Mouse (Mus musculus) hindbrain, embryonic 12.5 days (tissue): Measurements from ENCODE around the gene 4933407L21Rik. TPM values are rescaled to one million over a fixed set of nuclear protein-coding genes. Genes with fewer than 3 reads are reported as not detected.

Experiments
- ATAC-seq: fragments of 200-750 bp; cut with Nextera tagmentation; 2 replicates; pipeline ENCODE4 v1.8.0; 2017; ENCODE audit warnings: moderate TSS enrichment; ENCODE audit not compliant: low FRiP score
- H3K27ac ChIP-seq: fragments of 300-500 bp; sonication (generic); 2 replicates; pipeline ENCODE4 v1.5.1; 2016; ENCODE audit warnings: mild to moderate bottlenecking
- H3K27me3 ChIP-seq: fragments of 300-500 bp; sonication (generic); 2 replicates; pipeline ENCODE4 v1.6.1; 2016; ENCODE audit warnings: mild to moderate bottlenecking
- H3K36me3 ChIP-seq: fragments of 300-500 bp; sonication (generic); 2 replicates; pipeline ENCODE4 v1.6.1; 2016; ENCODE audit warnings: mild to moderate bottlenecking
- H3K4me1 ChIP-seq: fragments of 300-500 bp; sonication (generic); 2 replicates; pipeline ENCODE4 v1.6.1; 2016
- H3K4me2 ChIP-seq: fragments of 300-500 bp; sonication (generic); replicated peaks from 2 replicates; pipeline ENCODE4 v1.6.1; 2016; ENCODE audit warnings: mild to moderate bottlenecking
- H3K4me3 ChIP-seq: fragments of 300-500 bp; sonication (generic); 2 replicates; pipeline ENCODE4 v1.5.1; 2016; ENCODE audit warnings: mild to moderate bottlenecking
- H3K9ac ChIP-seq: fragments of 300-500 bp; sonication (generic); 2 replicates; pipeline ENCODE4 v1.6.1; 2016; ENCODE audit warnings: mild to moderate bottlenecking, moderate library complexity
- H3K9me3 ChIP-seq: fragments of 300-500 bp; sonication (generic); replicated peaks from 2 replicates; pipeline ENCODE4 v1.6.1; 2016; ENCODE audit warnings: mild to moderate bottlenecking
- WGBS: fragments of 180-500 bp; shearing (Covaris S2); methylation state at CpG from one replicate; pipeline ENCODE4 v1.1.7; 2016; 5-methylcytosine and 5-hydroxymethylcytosine counted together
- polyA plus RNA-seq: library from polyadenylated mRNA; unstranded; fragments of >200 nt; fragmentation: Nextera tagmentation; extraction: Ambion mirVana; gene quantifications from 2 replicates; pipeline ENCODE4 v1.2.1, GENCODE M21; 2016

Gene 4933407L21Rik
- 1.3 and 1.6 TPM in 2 replicates for polyA plus RNA-seq

GRCm38 (mm10) chr1:85928057-85928687 is at the start of gene 4933407L21Rik:
Gene 4933407L21Rik, plus strand, starts transcription at chr1:85928483.
- H3K27ac ChIP-seq: peak within 1 kb of the TSS; percentile 78
- peak; percentile 88 for ATAC-seq
- H3K4me1 ChIP-seq: peaks cover 28% of the 10 kb centered on the region
- WGBS: 24% methylated on average over 4 of the region's 4 CpGs
- no peaks in the 10 kb centered on the region for H3K9me3 ChIP-seq
- peak within 1 kb of the TSS; percentile 11; the same call in 1 of the 2 replicates for H3K4me2 ChIP-seq
- H3K9ac ChIP-seq: no peak within 1 kb of the TSS
- no peak within 1 kb of the TSS for H3K4me3 ChIP-seq
- no peaks in the 10 kb centered on the region for H3K27me3 ChIP-seq
- H3K36me3 ChIP-seq: no peaks in the 10 kb centered on the region

GRCm38 (mm10) chr1:85882003-85882402 is 46.3 kb upstream of the 4933407L21Rik start:
- no peak for ATAC-seq
- Histone ChIP-seq H3K9ac (no peak overlapping the region), H3K36me3 (no peaks in the 10 kb centered on the region), H3K9me3 (peaks cover 35% of the 10 kb centered on the region), H3K4me2 (no peak overlapping the region), H3K27ac (no peak overlapping the region), H3K4me1 (no peaks in the 10 kb centered on the region), H3K4me3 (no peak overlapping the region), H3K27me3 (no peaks in the 10 kb centered on the region)
- WGBS: 92% methylated on average over 12 of the region's 12 CpGs

GRCm38 (mm10) chr1:85887221-85887620 is 41.1 kb upstream of the 4933407L21Rik start:
- WGBS: 92% methylated on average over 7 of the region's 7 CpGs
- H3K27ac ChIP-seq: no peak overlapping the region
- no peaks in the 10 kb centered on the region for H3K4me1 ChIP-seq

GRCm38 (mm10) chr1:85894231-85894747 is 34.0 kb upstream of the 4933407L21Rik start, which contains the start of gene Itm2c:
Gene Itm2c, plus strand, starts transcription at chr1:85894281.
- Histone ChIP-seq H3K9me3 (no peaks in the 10 kb centered on the region), H3K27ac (peak within 1 kb of the TSS; percentile 91), H3K4me1 (peaks cover 44% of the 10 kb centered on the region), H3K9ac (peak within 1 kb of the TSS; percentile 92), H3K36me3 (no peaks in the 10 kb centered on the region), H3K4me3 (peak within 1 kb of the TSS; percentile 85), H3K27me3 (no peaks in the 10 kb centered on the region), H3K4me2 (peak within 1 kb of the TSS; percentile 80)
- peak; percentile 79 for ATAC-seq
- WGBS: under 1% methylated on average over 35 of the region's 35 CpGs

More at GRCm38 (mm10) chr1:85887221-85887620, 41.1 kb upstream of the 4933407L21Rik start:
- Histone ChIP-seq H3K4me2 (no peak overlapping the region), H3K36me3 (no peaks in the 10 kb centered on the region), H3K4me3 (no peak overlapping the region), H3K27me3 (no peaks in the 10 kb centered on the region), H3K9me3 (peaks cover 15% of the 10 kb centered on the region), H3K9ac (no peak overlapping the region)
- ATAC-seq: no peak

GRCm38 (mm10) chr1:85894748-85895360 is 33.4 kb upstream of the 4933407L21Rik start:
- H3K27me3 ChIP-seq: no peaks in the 10 kb centered on the region
- H3K4me3 ChIP-seq: peak overlapping the region; percentile 85
- WGBS: under 1% methylated on average over 30 of the region's 30 CpGs
- H3K4me2 ChIP-seq: peak overlapping the region; percentile 80
- H3K27ac ChIP-seq: peak overlapping the region; percentile 91
- ATAC-seq: peak; percentile 62
- H3K36me3 ChIP-seq: no peaks in the 10 kb centered on the region
- no peaks in the 10 kb centered on the region for H3K9me3 ChIP-seq
- H3K4me1 ChIP-seq: peaks cover 49% of the 10 kb centered on the region
- H3K9ac ChIP-seq: peak overlapping the region; percentile 92

- H3K36me3 ChIP-seq: no peaks in the 10 kb centered on the region
- no peaks in the 10 kb centered on the region for H3K27me3 ChIP-seq
- no peaks in the 10 kb centered on the region for H3K9me3 ChIP-seq
- 4% methylated on average over 15 of the region's 15 CpGs for WGBS
- ATAC-seq: peak; percentile 32
- H3K4me1 ChIP-seq: peaks cover 54% of the 10 kb centered on the region
- peak overlapping the region; percentile 80 for H3K4me2 ChIP-seq
- H3K4me3 ChIP-seq: peak overlapping the region; percentile 85
- H3K27ac ChIP-seq: peak overlapping the region; percentile 91
- H3K9ac ChIP-seq: peak overlapping the region; percentile 92
Measured at GRCm38 (mm10) chr1:85895391-85895837, 32.9 kb upstream of the 4933407L21Rik start.

- no peak for ATAC-seq
- Histone ChIP-seq H3K27ac (peak overlapping the region; percentile 91; the same call in 1 of the 2 replicates), H3K4me3 (peak overlapping the region; percentile 85), H3K27me3 (no peaks in the 10 kb centered on the region), H3K9me3 (no peaks in the 10 kb centered on the region), H3K36me3 (no peaks in the 10 kb centered on the region), H3K9ac (peak overlapping the region; percentile 92; the same call in 1 of the 2 replicates), H3K4me1 (peaks cover 61% of the 10 kb centered on the region), H3K4me2 (peak overlapping the region; percentile 80)
- 58% methylated on average over 5 of the region's 5 CpGs for WGBS
Measured at GRCm38 (mm10) chr1:85896110-85896509, 32.2 kb upstream of the 4933407L21Rik start.

- Histone ChIP-seq H3K9ac (peak overlapping the region; percentile 13; the same call in 1 of the 2 replicates), H3K27ac (0 out of 2 replicates have a peak overlapping the region, but pooled peaks have one; percentile 17), H3K27me3 (no peaks in the 10 kb centered on the region), H3K4me3 (no peak overlapping the region), H3K36me3 (no peaks in the 10 kb centered on the region), H3K4me2 (peak overlapping the region; percentile 80), H3K9me3 (no peaks in the 10 kb centered on the region), H3K4me1 (peaks cover 70% of the 10 kb centered on the region)
- no peak for ATAC-seq
- 64% methylated on average over 12 of the region's 12 CpGs for WGBS
Measured at GRCm38 (mm10) chr1:85896781-85897700, 31.2 kb upstream of the 4933407L21Rik start.

GRCm38 (mm10) chr1:85897901-85898760 is 30.2 kb upstream of the 4933407L21Rik start:
- peak overlapping the region; percentile 80 for H3K4me2 ChIP-seq
- H3K27ac ChIP-seq: peak overlapping the region; percentile 64
- H3K9me3 ChIP-seq: no peaks in the 10 kb centered on the region
- H3K9ac ChIP-seq: peak overlapping the region; percentile 29
- no peak overlapping the region for H3K4me3 ChIP-seq
- WGBS: 30% methylated on average over 8 of the region's 8 CpGs
- no peak for ATAC-seq
- peaks cover 4% of the 10 kb centered on the region for H3K36me3 ChIP-seq
- peaks cover 81% of the 10 kb centered on the region for H3K4me1 ChIP-seq
- H3K27me3 ChIP-seq: no peaks in the 10 kb centered on the region

GRCm38 (mm10) chr1:85898761-85899387 is 29.4 kb upstream of the 4933407L21Rik start:
- WGBS: 27% methylated on average over 12 of the region's 12 CpGs
- peak overlapping the region; percentile 64 for H3K27ac ChIP-seq
- H3K27me3 ChIP-seq: no peaks in the 10 kb centered on the region
- peaks cover 11% of the 10 kb centered on the region for H3K36me3 ChIP-seq
- H3K4me1 ChIP-seq: peaks cover 81% of the 10 kb centered on the region
- H3K9me3 ChIP-seq: no peaks in the 10 kb centered on the region
- H3K4me3 ChIP-seq: no peak overlapping the region
- no peak for ATAC-seq
- H3K9ac ChIP-seq: peak overlapping the region; percentile 29
- H3K4me2 ChIP-seq: peak overlapping the region; percentile 80

GRCm38 (mm10) chr1:85899388-85899761 is 28.9 kb upstream of the 4933407L21Rik start:
- Histone ChIP-seq H3K9ac (no peak overlapping the region), H3K4me1 (peaks cover 79% of the 10 kb centered on the region), H3K4me3 (no peak overlapping the region), H3K27me3 (no peaks in the 10 kb centered on the region), H3K9me3 (no peaks in the 10 kb centered on the region), H3K27ac (peak overlapping the region; percentile 64; the same call in 1 of the 2 replicates), H3K4me2 (no peak overlapping the region), H3K36me3 (peaks cover 15% of the 10 kb centered on the region)
- ATAC-seq: no peak
